Mouse (Mus musculus) heart, embryonic 11.5 days (tissue): ENCODE results near the gene Wsb1. TPM values are rescaled to one million over a fixed set of nuclear protein-coding genes. Genes with fewer than 3 reads are reported as not detected.
"Not testable (repeated sequence)": the region's sequence is repeated elsewhere in the genome, so short reads cannot be mapped to it uniquely, and the experiment has no call there.

ENCODE experiments used
- ATAC-seq: fragments of 200-750 bp; cut with Nextera tagmentation; replicated peaks from 2 replicates; pipeline ENCODE4 v1.8.0; 2017; ENCODE audit warnings: moderate library complexity; ENCODE audit not compliant: insufficient number of reproducible peaks, low FRiP score, low TSS enrichment
- H3K27ac ChIP-seq: fragments of 300-500 bp; sonication (generic); 2 replicates; pipeline ENCODE4 v1.5.1; 2014; ENCODE audit warnings: mild to moderate bottlenecking, low read depth, low read length
- H3K27me3 ChIP-seq: fragments of 300-500 bp; sonication (generic); 2 replicates; pipeline ENCODE4 v1.6.1; 2014; ENCODE audit warnings: mild to moderate bottlenecking, low read length, mixed read lengths; ENCODE audit not compliant: control insufficient read depth, insufficient read depth
- H3K36me3 ChIP-seq: fragments of 300-500 bp; sonication (generic); 2 replicates; pipeline ENCODE4 v1.6.1; 2014; ENCODE audit warnings: mild to moderate bottlenecking, low read length, moderate library complexity, mixed read lengths; ENCODE audit not compliant: control insufficient read depth, insufficient read depth
- H3K4me1 ChIP-seq: fragments of 300-500 bp; sonication (generic); 2 replicates; pipeline ENCODE4 v1.6.1; 2014; ENCODE audit warnings: low read length; ENCODE audit not compliant: control insufficient read depth, insufficient read depth
- H3K4me2 ChIP-seq: fragments of 300-500 bp; sonication (generic); 2 replicates; pipeline ENCODE4 v1.6.1; 2014; ENCODE audit warnings: mild to moderate bottlenecking, moderate library complexity
- H3K4me3 ChIP-seq: fragments of 300-500 bp; sonication (generic); 2 replicates; pipeline ENCODE4 v1.5.1; 2014; ENCODE audit warnings: low read depth, low read length
- H3K9ac ChIP-seq: fragments of 300-500 bp; sonication (generic); 2 replicates; pipeline ENCODE4 v1.6.1; 2014; ENCODE audit warnings: mild to moderate bottlenecking, low read depth, low read length, moderate library complexity
- H3K9me3 ChIP-seq: fragments of 300-500 bp; sonication (generic); replicated peaks from 2 replicates; pipeline ENCODE4 v1.6.1; 2016; ENCODE audit warnings: low read length; ENCODE audit not compliant: control insufficient read depth
- WGBS: fragments of 180-500 bp; shearing (Covaris S2); extraction: QIAGEN DNeasy Blood & Tissue Kit; methylation state at CpG from one replicate; pipeline ENCODE4 v1.1.7; 2014; ENCODE audit not compliant: insufficient replicate concordance; 5-methylcytosine and 5-hydroxymethylcytosine counted together
- polyA plus RNA-seq: library from polyadenylated mRNA; unstranded; fragments of >200 nt; fragmentation: Nextera tagmentation; extraction: Ambion mirVana; gene quantifications from 2 replicates; pipeline ENCODE4 v1.2.1, GENCODE M21; 2014

Gene Wsb1
- polyA plus RNA-seq, 1 experiment from 2014 or later = 196 TPM

- Histone ChIP-seq H3K27me3 (no peaks in the 10 kb centered on the region), H3K4me3 (no peak overlapping the region), H3K36me3 (no peaks in the 10 kb centered on the region), H3K9me3 (no peaks in the 10 kb centered on the region), H3K27ac (no peak overlapping the region), H3K4me1 (0 out of 2 replicates have a peak, but pooled peaks cover 8% of the 10 kb centered on the region), H3K9ac (no peak overlapping the region), H3K4me2 (no peak overlapping the region)
- WGBS = 40% methylated on average over 5 of the region's 5 CpGs
- ATAC-seq = no peak
These were observed 26.9 kb upstream of the Wsb1 start for GRCm38 (mm10) chr11:79281396-79281795.

GRCm38 (mm10) chr11:79279732-79280405 is 25.4 kb upstream of the Wsb1 start:
- Histone ChIP-seq H3K27me3 (no peaks in the 10 kb centered on the region), H3K4me1 (0 out of 2 replicates have a peak, but pooled peaks cover 3% of the 10 kb centered on the region), H3K9ac (no peak overlapping the region), H3K36me3 (no peaks in the 10 kb centered on the region), H3K4me2 (no peak overlapping the region), H3K27ac (peak overlapping the region; percentile 51; the same call in 1 of the 2 replicates), H3K9me3 (no peaks in the 10 kb centered on the region), H3K4me3 (no peak overlapping the region)
- 45% methylated on average over 2 of the region's 2 CpGs for WGBS
- ATAC-seq = no peak

- no peaks in the 10 kb centered on the region for H3K36me3 ChIP-seq
- no peak overlapping the region for H3K4me3 ChIP-seq
- no peaks in the 10 kb centered on the region for H3K9me3 ChIP-seq
- WGBS = 54% methylated on average over 4 of the region's 4 CpGs
- H3K4me1 ChIP-seq = no peaks in the 10 kb centered on the region
- H3K27me3 ChIP-seq = no peaks in the 10 kb centered on the region
- ATAC-seq = no peak
- no peak overlapping the region for H3K27ac ChIP-seq
- no peak overlapping the region for H3K9ac ChIP-seq
- H3K4me2 ChIP-seq = no peak overlapping the region
These were observed 19.3 kb upstream of the Wsb1 start for GRCm38 (mm10) chr11:79273757-79274156.

DNA sequence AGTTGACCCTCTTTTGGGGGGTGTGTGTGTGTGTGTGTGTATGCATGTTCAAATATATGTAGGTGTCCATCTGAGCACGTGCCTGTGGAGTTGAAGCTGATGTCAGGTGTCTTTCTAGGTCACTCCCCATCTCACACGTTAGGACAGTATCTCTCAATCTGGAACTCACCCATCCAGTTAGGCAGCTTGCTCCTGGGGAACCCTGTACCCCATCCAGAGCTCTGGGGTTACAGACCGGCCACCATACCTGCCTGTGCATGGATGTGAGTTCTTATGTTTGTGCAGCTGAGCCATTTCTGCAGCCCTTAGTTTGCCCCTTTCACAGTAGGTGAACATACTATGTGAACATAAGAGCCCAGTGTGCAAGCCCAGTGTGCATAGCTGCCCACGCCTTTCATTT is 18.6 kb upstream of the Wsb1 start:
- Histone ChIP-seq H3K9me3 (no peaks in the 10 kb centered on the region), H3K27me3 (no peaks in the 10 kb centered on the region), H3K36me3 (no peaks in the 10 kb centered on the region), H3K4me3 (no peak overlapping the region), H3K4me1 (no peaks in the 10 kb centered on the region), H3K4me2 (no peak overlapping the region), H3K9ac (no peak overlapping the region), H3K27ac (no peak overlapping the region)
- no peak for ATAC-seq
- WGBS = 64% methylated on average over 4 of the region's 4 CpGs

GRCm38 (mm10) chr11:79267171-79267570 is 12.7 kb upstream of the Wsb1 start:
- no peaks in the 10 kb centered on the region for H3K36me3 ChIP-seq
- 38% methylated on average over 1 of the region's 1 CpGs for WGBS
- H3K4me2 ChIP-seq = no peak overlapping the region
- H3K27me3 ChIP-seq = no peaks in the 10 kb centered on the region
- H3K4me3 ChIP-seq = no peak overlapping the region
- no peak overlapping the region; the same call in 1 of the 2 replicates for H3K27ac ChIP-seq
- no peak overlapping the region for H3K9ac ChIP-seq
- no peak for ATAC-seq
- no peaks in the 10 kb centered on the region for H3K9me3 ChIP-seq
- peaks cover 4% of the 10 kb centered on the region; the same call in 1 of the 2 replicates for H3K4me1 ChIP-seq

- Histone ChIP-seq H3K27ac (no peak overlapping the region), H3K9ac (no peak overlapping the region), H3K36me3 (no peaks in the 10 kb centered on the region), H3K27me3 (no peaks in the 10 kb centered on the region), H3K4me1 (peaks cover 4% of the 10 kb centered on the region; the same call in 1 of the 2 replicates), H3K4me3 (no peak overlapping the region), H3K4me2 (no peak overlapping the region), H3K9me3 (no peaks in the 10 kb centered on the region)
- ATAC-seq = no peak
- WGBS = 33% methylated on average over 3 of the region's 3 CpGs
These were observed 9.9 kb upstream of the Wsb1 start for GRCm38 (mm10) chr11:79264376-79264775.

DNA sequence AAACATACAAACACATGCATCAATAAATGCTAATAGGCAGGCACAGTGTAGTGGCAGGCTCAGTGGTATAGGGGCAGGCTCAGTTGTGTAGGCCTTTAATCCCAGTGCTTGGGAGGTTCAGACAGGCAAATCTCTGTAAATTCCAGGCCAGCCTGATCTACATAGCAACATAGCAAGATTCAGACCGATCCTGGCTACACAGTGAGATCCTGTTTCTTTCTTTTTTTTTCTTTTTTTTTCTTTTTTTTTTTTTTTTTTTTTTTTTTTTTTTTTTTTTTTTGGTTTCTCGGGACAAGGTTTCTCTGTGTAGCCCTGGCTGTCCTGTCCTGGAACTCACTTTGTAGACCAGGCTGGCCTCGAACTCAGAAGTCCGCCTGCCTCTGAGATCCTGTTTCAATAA is 5.7 kb upstream of the Wsb1 start:
- H3K27ac ChIP-seq, H3K4me2 ChIP-seq, H3K36me3 ChIP-seq, ATAC-seq, H3K9me3 ChIP-seq, H3K27me3 ChIP-seq, H3K4me3 ChIP-seq, H3K4me1 ChIP-seq, H3K9ac ChIP-seq: not testable (repeated sequence)
- WGBS = 76% methylated on average over 4 of the region's 4 CpGs

- WGBS = 60% methylated on average over 6 of the region's 6 CpGs
- Histone ChIP-seq H3K36me3 (no peaks in the 10 kb centered on the region), H3K27ac (no peak overlapping the region), H3K4me1 (no peaks in the 10 kb centered on the region; the same call in 1 of the 2 replicates), H3K27me3 (no peaks in the 10 kb centered on the region), H3K4me3 (no peak overlapping the region), H3K9ac (no peak overlapping the region), H3K9me3 (no peaks in the 10 kb centered on the region), H3K4me2 (no peak overlapping the region)
- no peak for ATAC-seq
These were observed 4.3 kb upstream of the Wsb1 start for GRCm38 (mm10) chr11:79258738-79259137.
